Mouse (Mus musculus) cerebellum, adult 2 months (tissue): Measurements from ENCODE around the gene Brpf1.

Experiments
- CTCF ChIP-seq: fragments of 200-500 bp; IDR thresholded peaks from 2 replicates; pipeline ENCODE4 v1.5.1; 2011; ENCODE audit warnings: low read depth, mild to moderate bottlenecking, control low read depth, low read length, moderate library complexity, borderline replicate concordance; ENCODE audit not compliant: insufficient read depth
- POLR2A ChIP-seq: fragments of 200-500 bp; IDR thresholded peaks from 2 replicates; pipeline ENCODE4 v1.6.1; 2011; ENCODE audit warnings: low read length, control low read depth, borderline replicate concordance; ENCODE audit not compliant: insufficient read depth

- TF ChIP-seq CTCF (no peak), POLR2A (no peak)
Measured at GRCm38 (mm10) chr6:113306322-113306985, 483 bp upstream of the Brpf1 start.
